Mouse (Mus musculus): Measurements from ENCODE around the gene Cd44.

Gene Cd44

GRCm38 (mm10) chr2:102815289-102815809 lies 86.1 kb downstream of the Cd44 start:
- DNase-seq (ENCODE audit: low spot score) = no peak

- DNase-seq (ENCODE audit: low spot score) = no peak
Observed at GRCm38 (mm10) chr2:102812756-102813155, 88.7 kb downstream of the Cd44 start.

- no peak for DNase-seq (ENCODE audit: low spot score)
Observed at GRCm38 (mm10) chr2:102809436-102809835, 92.0 kb downstream of the Cd44 start.

GRCm38 (mm10) chr2:102807633-102808032 lies 93.8 kb downstream of the Cd44 start:
- no peak for DNase-seq (ENCODE audit: low spot score)

- DNase-seq (ENCODE audit: low spot score) = no peak
Observed at GRCm38 (mm10) chr2:102805761-102806496, 95.5 kb downstream of the Cd44 start.

- DNase-seq (ENCODE audit: low spot score) = no peak
Observed at GRCm38 (mm10) chr2:102805283-102805682, 96.2 kb downstream of the Cd44 start.

GRCm38 (mm10) chr2:102804109-102804508 lies 97.4 kb downstream of the Cd44 start:
- DNase-seq (ENCODE audit: low spot score) = no peak

- no peak for DNase-seq (ENCODE audit: low spot score)
Observed at GRCm38 (mm10) chr2:102801899-102802298, 99.6 kb downstream of the Cd44 start.

- DNase-seq (ENCODE audit: low spot score) = no peak
Observed at GRCm38 (mm10) chr2:102798149-102798548, 103.3 kb downstream of the Cd44 start.

GRCm38 (mm10) chr2:102795034-102795433 lies 106.4 kb downstream of the Cd44 start:
- DNase-seq (ENCODE audit: low spot score) = no peak

GRCm38 (mm10) chr2:102792804-102793203 lies 108.7 kb downstream of the Cd44 start:
- DNase-seq (ENCODE audit: low spot score) = no peak

GRCm38 (mm10) chr2:102791641-102792040 lies 109.8 kb downstream of the Cd44 start:
- DNase-seq (ENCODE audit: low spot score) = no peak

- no peak for DNase-seq (ENCODE audit: low spot score)
Observed at GRCm38 (mm10) chr2:102785696-102786095, 115.8 kb downstream of the Cd44 start.

GRCm38 (mm10) chr2:102782751-102783150 lies 118.7 kb downstream of the Cd44 start:
- DNase-seq (ENCODE audit: low spot score) = no peak

- no peak for DNase-seq (ENCODE audit: low spot score)
Observed at GRCm38 (mm10) chr2:102778208-102778607, 123.3 kb downstream of the Cd44 start.

- no peak for DNase-seq (ENCODE audit: low spot score)
Observed at GRCm38 (mm10) chr2:102775561-102775960, 125.9 kb downstream of the Cd44 start.

- no peak for DNase-seq (ENCODE audit: low spot score)
Observed at GRCm38 (mm10) chr2:102774700-102775099, 126.8 kb downstream of the Cd44 start.

GRCm38 (mm10) chr2:102772276-102772675 lies 129.2 kb downstream of the Cd44 start:
- no peak for DNase-seq (ENCODE audit: low spot score)

GRCm38 (mm10) chr2:102771304-102771703 lies 130.2 kb downstream of the Cd44 start:
- DNase-seq (ENCODE audit: low spot score) = no peak

GRCm38 (mm10) chr2:102768267-102768666 lies 133.2 kb downstream of the Cd44 start:
- no peak for DNase-seq (ENCODE audit: low spot score)

GRCm38 (mm10) chr2:102764602-102765374 lies 136.7 kb downstream of the Cd44 start:
- DNase-seq (ENCODE audit: low spot score) = no peak

GRCm38 (mm10) chr2:102763991-102764390 lies 137.5 kb downstream of the Cd44 start:
- no peak for DNase-seq (ENCODE audit: low spot score)

- DNase-seq (ENCODE audit: low spot score) = no peak
Observed at GRCm38 (mm10) chr2:102763176-102763575, 138.3 kb downstream of the Cd44 start.

Measured in MN1 (cell line).